Mouse (Mus musculus): ENCODE results near the gene Mcm5.

Gene Mcm5

GRCm38 (mm10) chr8:75157471-75158230 is 48.3 kb downstream of the Mcm5 start:
- DNase-seq (ENCODE audit: low read depth, low spot score), result no peak

GRCm38 (mm10) chr8:75169363-75169762 is 60.0 kb downstream of the Mcm5 start:
- DNase-seq (ENCODE audit: low read depth, low spot score), result no peak

- no peak for DNase-seq (ENCODE audit: low read depth, low spot score)
Measured at GRCm38 (mm10) chr8:75172009-75172685, 62.8 kb downstream of the Mcm5 start.

Measured in skeletal muscle tissue, adult 2 months (tissue).